Mouse (Mus musculus) stomach, embryonic 14.5 days (tissue): Measurements from ENCODE around the gene Calr4. TPM values are rescaled to one million over a fixed set of nuclear protein-coding genes. Genes with fewer than 3 reads are reported as not detected.

Experiments used
- ATAC-seq: fragments of 200-750 bp; cut with Nextera tagmentation; 2 replicates; pipeline ENCODE4 v1.8.0; 2017; ENCODE audit warnings: low read depth, moderate TSS enrichment; ENCODE audit not compliant: insufficient number of reproducible peaks, insufficient read depth, low FRiP score
- H3K27ac ChIP-seq: fragments of 300-500 bp; sonication (generic); 2 replicates; pipeline ENCODE4 v1.5.1; 2014; ENCODE audit warnings: mild to moderate bottlenecking, low read length, moderate library complexity, mixed read lengths
- H3K27me3 ChIP-seq: fragments of 300-500 bp; sonication (generic); 2 replicates; pipeline ENCODE4 v1.6.1; 2014; ENCODE audit warnings: low read length, control low read depth, mixed read lengths; ENCODE audit not compliant: control insufficient read depth, insufficient read depth
- H3K36me3 ChIP-seq: fragments of 300-500 bp; sonication (generic); 2 replicates; pipeline ENCODE4 v1.6.1; 2014; ENCODE audit warnings: mild to moderate bottlenecking, control low read depth, low read length, moderate library complexity, mixed read lengths; ENCODE audit not compliant: control insufficient read depth, insufficient read depth
- H3K4me1 ChIP-seq: fragments of 300-500 bp; sonication (generic); 2 replicates; pipeline ENCODE4 v1.6.1; 2014; ENCODE audit warnings: low read length, control low read depth, mixed read lengths; ENCODE audit not compliant: control insufficient read depth, insufficient read depth
- H3K4me2 ChIP-seq: fragments of 300-500 bp; sonication (generic); replicated peaks from 2 replicates; pipeline ENCODE4 v1.6.1; 2014; ENCODE audit warnings: low read depth, low read length, control low read depth
- H3K4me3 ChIP-seq: fragments of 300-500 bp; sonication (generic); 2 replicates; pipeline ENCODE4 v1.5.1; 2014; ENCODE audit warnings: low read depth, low read length, control low read depth
- H3K9ac ChIP-seq: fragments of 300-500 bp; sonication (generic); replicated peaks from 2 replicates; pipeline ENCODE4 v1.6.1; 2014; ENCODE audit warnings: low read depth, mild to moderate bottlenecking, control low read depth, low read length, moderate library complexity, mixed read lengths
- H3K9me3 ChIP-seq: fragments of 300-500 bp; sonication (generic); 2 replicates; pipeline ENCODE4 v1.6.1; 2016; ENCODE audit warnings: low read depth, low read length, control low read depth; ENCODE audit not compliant: control insufficient read depth
- WGBS: fragments of 180-500 bp; shearing (Covaris S2); extraction: QIAGEN DNeasy Blood & Tissue Kit; methylation state at CpG from one replicate; pipeline ENCODE4 v1.1.7; 2014; 5-methylcytosine and 5-hydroxymethylcytosine counted together
- polyA plus RNA-seq: library from polyadenylated mRNA; unstranded; fragments of >200 nt; fragmentation: Nextera tagmentation; extraction: Ambion mirVana; gene quantifications from 2 replicates; pipeline ENCODE4 v1.2.1, GENCODE M21; 2014

Gene Calr4
- polyA plus RNA-seq, 1 experiment from 2014 or later, result 0.16 TPM

- H3K9me3 ChIP-seq, result no peaks in the 10 kb centered on the region
- H3K36me3 ChIP-seq, result no peaks in the 10 kb centered on the region
- H3K4me3 ChIP-seq, result no peak overlapping the region
- no peak overlapping the region for H3K4me2 ChIP-seq
- no peak for ATAC-seq
- H3K4me1 ChIP-seq, result no peaks in the 10 kb centered on the region
- H3K27me3 ChIP-seq, result no peaks in the 10 kb centered on the region
- no peak overlapping the region for H3K27ac ChIP-seq
- WGBS, result 71% methylated on average over 6 of the region's 6 CpGs
- no peak overlapping the region for H3K9ac ChIP-seq
Observed at GRCm38 (mm10) chr4:109225606-109226005, 8.7 kb upstream of the Calr4 start.

- H3K27me3 ChIP-seq, result no peaks in the 10 kb centered on the region
- no peaks in the 10 kb centered on the region for H3K4me1 ChIP-seq
- no peaks in the 10 kb centered on the region for H3K36me3 ChIP-seq
- no peak overlapping the region for H3K4me2 ChIP-seq
- H3K9me3 ChIP-seq, result no peaks in the 10 kb centered on the region
- no peak overlapping the region for H3K9ac ChIP-seq
- 24% methylated on average over 5 of the region's 5 CpGs for WGBS
- no peak overlapping the region for H3K4me3 ChIP-seq
- no peak for ATAC-seq
- peak overlapping the region; percentile 21; the same call in 1 of the 2 replicates for H3K27ac ChIP-seq
Observed at GRCm38 (mm10) chr4:109226071-109226470, 8.2 kb upstream of the Calr4 start.

GRCm38 (mm10) chr4:109229766-109230279 lies 4.5 kb upstream of the Calr4 start:
- Histone ChIP-seq H3K4me1 (no peaks in the 10 kb centered on the region), H3K4me3 (no peak overlapping the region), H3K9ac (no peak overlapping the region), H3K36me3 (no peaks in the 10 kb centered on the region), H3K9me3 (no peaks in the 10 kb centered on the region), H3K4me2 (no peak overlapping the region), H3K27me3 (no peaks in the 10 kb centered on the region), H3K27ac (no peak overlapping the region)
- 30% methylated on average over 7 of the region's 7 CpGs for WGBS
- ATAC-seq, result no peak

- WGBS, result 68% methylated on average over 9 of the region's 9 CpGs
- H3K4me1 ChIP-seq, result no peaks in the 10 kb centered on the region
- no peak overlapping the region for H3K27ac ChIP-seq
- no peaks in the 10 kb centered on the region for H3K27me3 ChIP-seq
- H3K36me3 ChIP-seq, result no peaks in the 10 kb centered on the region
- ATAC-seq, result no peak
- H3K4me3 ChIP-seq, result no peak overlapping the region
- H3K4me2 ChIP-seq, result no peak overlapping the region
- no peak overlapping the region for H3K9ac ChIP-seq
- no peaks in the 10 kb centered on the region for H3K9me3 ChIP-seq
Observed at GRCm38 (mm10) chr4:109234806-109235350, 593 bp downstream of the Calr4 start.

- no peaks in the 10 kb centered on the region for H3K27me3 ChIP-seq
- H3K4me2 ChIP-seq, result no peak overlapping the region
- H3K9me3 ChIP-seq, result no peaks in the 10 kb centered on the region
- WGBS, result 69% methylated on average over 7 of the region's 7 CpGs
- no peak overlapping the region for H3K9ac ChIP-seq
- no peak overlapping the region for H3K4me3 ChIP-seq
- H3K4me1 ChIP-seq, result 0 out of 2 replicates have a peak, but pooled peaks cover 5% of the 10 kb centered on the region
- no peak overlapping the region for H3K27ac ChIP-seq
- no peak for ATAC-seq
- H3K36me3 ChIP-seq, result no peaks in the 10 kb centered on the region
Observed at GRCm38 (mm10) chr4:109236186-109236879, 2.0 kb downstream of the Calr4 start.

- Histone ChIP-seq H3K27ac (no peak overlapping the region), H3K4me1 (0 out of 2 replicates have a peak, but pooled peaks cover 9% of the 10 kb centered on the region), H3K4me3 (no peak overlapping the region), H3K9me3 (no peaks in the 10 kb centered on the region), H3K27me3 (no peaks in the 10 kb centered on the region), H3K9ac (no peak overlapping the region), H3K36me3 (no peaks in the 10 kb centered on the region), H3K4me2 (no peak overlapping the region)
- ATAC-seq, result no peak
- WGBS, result 82% methylated on average over 24 of the region's 24 CpGs
Observed at GRCm38 (mm10) chr4:109238428-109239268, 4.4 kb downstream of the Calr4 start.

GRCm38 (mm10) chr4:109241221-109241620 lies 6.9 kb downstream of the Calr4 start:
- H3K27ac ChIP-seq, result no peak overlapping the region
- no peak overlapping the region for H3K4me3 ChIP-seq
- no peaks in the 10 kb centered on the region for H3K36me3 ChIP-seq
- no peak overlapping the region for H3K9ac ChIP-seq
- no peaks in the 10 kb centered on the region for H3K27me3 ChIP-seq
- H3K9me3 ChIP-seq, result no peaks in the 10 kb centered on the region
- ATAC-seq, result no peak
- H3K4me1 ChIP-seq, result 0 out of 2 replicates have a peak, but pooled peaks cover 9% of the 10 kb centered on the region
- no peak overlapping the region for H3K4me2 ChIP-seq

- no peak for ATAC-seq
- Histone ChIP-seq H3K4me1 (0 out of 2 replicates have a peak, but pooled peaks cover 9% of the 10 kb centered on the region), H3K27me3 (no peaks in the 10 kb centered on the region), H3K9me3 (no peaks in the 10 kb centered on the region), H3K4me3 (no peak overlapping the region), H3K27ac (no peak overlapping the region), H3K9ac (no peak overlapping the region), H3K36me3 (no peaks in the 10 kb centered on the region), H3K4me2 (no peak overlapping the region)
- 47% methylated on average over 4 of the region's 4 CpGs for WGBS
Observed at GRCm38 (mm10) chr4:109241934-109242333, 7.6 kb downstream of the Calr4 start.
